Comparison of ENCODE assay signal across 8 mouse cellular contexts in genomic region chr13:56135231-56136052, GRCm38 (mm10). TPM values are rescaled to one million over a fixed set of nuclear protein-coding genes. Genes with fewer than 3 reads are reported as not detected.
DNase-seq lines count a peak whose midpoint lies in the region; ATAC-seq and TF ChIP-seq lines count a peak whose summit lies in the region.

No protein-coding gene starts in this region.

- intact Hi-C loops in heart, postnatal 36 days (cut with DNase I) = loop anchor here (1.0 kb wide), 1 partner anchor 20 kb away; no protein-coding TSS in a partner anchor

- in situ Hi-C loops in ES-E14 (cut with MboI; ENCODE audit: low sequenced_read_pairs in 2 of 2, unreplicated experiment in 2 of 2) = no loop called here

- TF ChIP-seq CTCF in lung, embryonic 14.5 days (IDR thresholded peaks at IDR 0.05; ENCODE audit: low read depth) = no peak

- H3K4me3 ChIP-seq in ES-E14 (ENCODE audit: insufficient read depth in 1 of 2, low read depth in 1 of 2, low read length in 2 of 2, poor library complexity in 1 of 2, severe bottlenecking in 1 of 2) = peak overlapping the region; percentile 77 to 91
- peak overlapping the region; percentile 96 for H3K4me3 ChIP-seq in forebrain, embryonic 16.5 days (replicated peaks; ENCODE audit: low read length)
- H3K4me3 ChIP-seq in lung, embryonic 14.5 days (ENCODE audit: low read depth, low read length) = peak overlapping the region; percentile 98

- peaks cover 6 to 15% of the 10 kb centered on the region in 2 experiments; a peak in 3 of 4 replicates for H3K4me1 ChIP-seq in ES-E14 (ENCODE audit: control insufficient read depth in 2 of 2, insufficient read depth in 2 of 2, low read length in 2 of 2, poor library complexity in 1 of 2)
- peaks cover 21% of the 10 kb centered on the region for H3K4me1 ChIP-seq in forebrain, embryonic 16.5 days (replicated peaks; ENCODE audit: control insufficient read depth, insufficient read depth, low read length)
- H3K4me1 ChIP-seq in lung, embryonic 14.5 days (ENCODE audit: insufficient read depth) = 0 out of 2 replicates have a peak, but pooled peaks cover 10% of the 10 kb centered on the region

- H3K36me3 ChIP-seq in ES-E14 (ENCODE audit: control insufficient read depth, insufficient read depth, low read length, poor library complexity, severe bottlenecking) = peaks cover 2% of the 10 kb centered on the region; the same call in 1 of the 2 replicates
- no peaks in the 10 kb centered on the region for H3K36me3 ChIP-seq in forebrain, embryonic 16.5 days (ENCODE audit: control insufficient read depth, insufficient read depth)
- peaks cover 4% of the 10 kb centered on the region; the same call in 1 of the 2 replicates for H3K36me3 ChIP-seq in lung, embryonic 14.5 days (ENCODE audit: insufficient read depth)

- 1% methylated on average over 89 of the region's 89 CpGs for WGBS in forebrain, embryonic 16.5 days
- under 1% methylated on average over 73 of the region's 89 CpGs for WGBS in lung, embryonic 14.5 days

- H3K4me2 ChIP-seq in forebrain, embryonic 16.5 days (ENCODE audit: low read length) = peak overlapping the region; percentile 81
- peak overlapping the region; percentile 89 for H3K4me2 ChIP-seq in lung, embryonic 14.5 days

- ATAC-seq in forebrain, embryonic 16.5 days = peak; percentile 88
- ATAC-seq in lung, embryonic 14.5 days (ENCODE audit: insufficient read depth) = peak; percentile 85
- ATAC-seq in neutrophil, adult 5-6 weeks (ENCODE audit: extremely low read depth, insufficient number of reproducible peaks, low FRiP score, poor library complexity, severe bottlenecking) = peak; percentile 49

- H3K9ac ChIP-seq in ES-E14 (ENCODE audit: insufficient read depth, low read depth, low read length, poor library complexity, severe bottlenecking) = peak overlapping the region; percentile 91
- H3K9ac ChIP-seq in forebrain, embryonic 16.5 days (replicated peaks; ENCODE audit: low read depth, low read length) = peak overlapping the region; percentile 89
- peak overlapping the region; percentile 98 for H3K9ac ChIP-seq in lung, embryonic 14.5 days

- H3K9me3 ChIP-seq in ES-E14 (ENCODE audit: control insufficient read depth, insufficient read depth, low read depth, low read length) = no peaks in the 10 kb centered on the region
- peaks cover 3% of the 10 kb centered on the region; the same call in 1 of the 2 replicates for H3K9me3 ChIP-seq in forebrain, embryonic 16.5 days (ENCODE audit: control insufficient read depth, low read length)
- no peaks in the 10 kb centered on the region for H3K9me3 ChIP-seq in lung, embryonic 14.5 days (ENCODE audit: low read depth, low read length)

- peak overlapping the region; percentile 54; the same call in 1 of the 2 replicates for H3K27ac ChIP-seq in ES-E14 (ENCODE audit: insufficient read depth, low read depth, low read length, poor library complexity, severe bottlenecking)
- peak overlapping the region; percentile 82 for H3K27ac ChIP-seq in forebrain, embryonic 16.5 days (ENCODE audit: low read length)
- H3K27ac ChIP-seq in lung, embryonic 14.5 days (ENCODE audit: low read depth) = peak overlapping the region; percentile 86

- DNase-seq in ES-E14 (ENCODE audit: low read depth, low spot score) = no peak
- peak; percentile 85 for DNase-seq in cerebellum, adult 11-12 months
- DNase-seq in heart, postnatal 36 days = peak; percentile 90 to 91
- peak; percentile 67 to 80 for DNase-seq in layer of hippocampus, adult 8-10 months (ENCODE audit: low spot score in 2 of 2)
- peak; percentile 91 for DNase-seq in lung, embryonic 14.5 days
- peak; percentile 84 for DNase-seq in testis, postnatal 14 days (ENCODE audit: low spot score)

- H3K27me3 ChIP-seq in forebrain, embryonic 16.5 days (replicated peaks; ENCODE audit: control insufficient read depth, insufficient read depth, low read length) = no peaks in the 10 kb centered on the region
- no peaks in the 10 kb centered on the region for H3K27me3 ChIP-seq in lung, embryonic 14.5 days (ENCODE audit: insufficient read depth, low read length)

TF ChIP-seq in ES-E14, 5 proteins besides CTCF, POLR2A, EP300 and RAD21:
- TF ChIP-seq HCFC1 (IDR thresholded peaks at IDR 0.05; ENCODE audit: borderline replicate concordance, insufficient read depth, low read length) (no peak), MAFK (IDR thresholded peaks at IDR 0.05; ENCODE audit: insufficient read depth, low read depth, low read length) (no peak), CHD2 (IDR thresholded peaks at IDR 0.05; ENCODE audit: low read depth, low read length) (no peak), ZC3H11A (IDR thresholded peaks at IDR 0.05; ENCODE audit: borderline replicate concordance, low read depth, low read length) (no peak), ZNF384 (IDR thresholded peaks at IDR 0.05; ENCODE audit: low read depth, low read length) (no peak)

RNA-seq across cellular contexts. Expression of gene H2afy, which starts 0.7 kb away (rescaled TPM):
- 67.3 and 92.1 TPM in 2 replicates for total RNA-seq in ES-E14 (2012; rRNA removed)
- 370 and 392 TPM in 2 replicates for polyA plus RNA-seq in forebrain, embryonic 16.5 days (2015; fragmentation: Nextera tagmentation; extraction: Ambion mirVana)
- total RNA-seq in heart, postnatal 36 days (2021) = 10 to 100 TPM; 45.2 to 50.3 TPM
- 100 to 1,000 TPM; 118 to 123 (median 120) TPM for total RNA-seq in layer of hippocampus, adult 8-10 months (2022)
- polyA plus RNA-seq in lung, embryonic 14.5 days (2014; fragmentation: Nextera tagmentation; extraction: Ambion mirVana) = 359 and 377 TPM in 2 replicates
- 219 and 235 TPM in 2 replicates for total RNA-seq in neutrophil, adult 5-6 weeks (2017)

RNA-seq across cellular contexts. Expression of gene Tifab, which starts 43.2 kb away (rescaled TPM):
- total RNA-seq in ES-E14 (2012; rRNA removed) = 0.13 TPM in 1 of 2 replicates, not detected in the other
- 0.91 and 1.2 TPM in 2 replicates for polyA plus RNA-seq in forebrain, embryonic 16.5 days (2015; fragmentation: Nextera tagmentation; extraction: Ambion mirVana)
- 1 to 10 TPM; 1.3 to 1.7 TPM for total RNA-seq in heart, postnatal 36 days (2021)
- total RNA-seq in layer of hippocampus, adult 8-10 months (2022) = 1 to 10 TPM; 1.6 to 7.4 (median 3.9) TPM
- polyA plus RNA-seq in lung, embryonic 14.5 days (2014; fragmentation: Nextera tagmentation; extraction: Ambion mirVana) = 0.85 and 1.0 TPM in 2 replicates
- 5.2 and 7.1 TPM in 2 replicates for total RNA-seq in neutrophil, adult 5-6 weeks (2017)
